Mouse (Mus musculus): Measurements from ENCODE around the gene Car12.

The Car12 gene

GRCm38 (mm10) chr9:66727333-66727732 is 13.8 kb downstream of the Car12 start:
- DNase-seq (ENCODE audit: low read depth, low spot score): no peak
- no peaks in the 10 kb centered on the region for H3K36me3 ChIP-seq (ENCODE audit: control insufficient read depth, insufficient read depth, low read length, poor library complexity, severe bottlenecking)
- no peaks in the 10 kb centered on the region for H3K27me3 ChIP-seq (ENCODE audit: control insufficient read depth, insufficient read depth, low read length, poor library complexity, severe bottlenecking)

- DNase-seq (ENCODE audit: low read depth, low spot score): no peak
- Histone ChIP-seq H3K36me3 (ENCODE audit: control insufficient read depth, insufficient read depth, low read length, poor library complexity, severe bottlenecking) (no peaks in the 10 kb centered on the region), H3K27me3 (ENCODE audit: control insufficient read depth, insufficient read depth, low read length, poor library complexity, severe bottlenecking) (no peaks in the 10 kb centered on the region)
Measured at GRCm38 (mm10) chr9:66730556-66730955, 17.1 kb downstream of the Car12 start.

GRCm38 (mm10) chr9:66731284-66731683 is 17.8 kb downstream of the Car12 start:
- DNase-seq (ENCODE audit: low read depth, low spot score): no peak
- H3K36me3 ChIP-seq (ENCODE audit: control insufficient read depth, insufficient read depth, low read length, poor library complexity, severe bottlenecking): no peaks in the 10 kb centered on the region
- H3K27me3 ChIP-seq (ENCODE audit: control insufficient read depth, insufficient read depth, low read length, poor library complexity, severe bottlenecking): no peaks in the 10 kb centered on the region

DNA sequence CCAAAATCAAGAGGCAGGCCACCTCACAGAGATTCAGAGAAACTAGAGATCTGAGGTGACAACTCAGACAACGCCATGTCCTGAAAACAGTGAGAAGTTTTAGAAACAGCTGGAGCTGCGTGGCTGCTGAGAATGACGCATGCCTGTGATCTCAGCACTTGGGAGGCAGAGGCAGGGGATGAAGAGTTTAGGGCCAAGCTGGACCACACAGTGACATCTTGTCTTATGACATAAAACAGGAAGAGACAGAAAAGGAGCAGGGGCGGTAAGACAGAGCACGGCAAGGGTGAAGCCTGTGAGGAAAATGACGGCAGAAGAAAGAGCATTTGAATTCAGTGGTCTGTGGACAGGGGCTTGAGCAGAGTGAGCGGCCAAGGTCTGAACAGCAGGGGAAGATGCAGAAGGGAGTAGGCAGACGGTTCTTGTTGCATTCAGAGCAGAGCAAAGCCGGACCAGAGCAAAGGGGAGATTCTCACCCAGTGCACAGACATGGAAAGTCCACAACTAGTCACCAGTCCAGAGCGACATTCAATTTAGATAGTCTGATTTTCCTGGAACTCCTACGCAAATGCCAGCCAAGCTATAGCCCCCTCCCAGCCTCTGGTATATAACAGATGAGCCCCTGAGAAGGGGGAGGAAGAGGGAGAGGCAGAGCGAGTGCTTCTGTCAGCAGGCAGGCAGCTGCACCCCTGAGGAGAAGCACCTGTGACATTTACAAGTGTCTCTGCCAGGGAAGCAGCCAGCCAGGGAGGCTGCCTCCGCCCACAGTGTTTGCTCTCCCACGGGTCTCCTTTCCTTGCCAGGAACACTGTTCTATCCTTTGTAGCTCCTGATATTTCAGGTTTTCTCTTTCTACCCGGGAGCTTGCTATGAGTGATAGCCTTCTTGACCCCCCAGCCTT is 19.6 kb downstream of the Car12 start:
- H3K27me3 ChIP-seq (ENCODE audit: control insufficient read depth, insufficient read depth, low read length, poor library complexity, severe bottlenecking): no peaks in the 10 kb centered on the region

GRCm38 (mm10) chr9:66734568-66734967 is 21.1 kb downstream of the Car12 start:
- DNase-seq (ENCODE audit: low read depth, low spot score): no peak
- no peaks in the 10 kb centered on the region for H3K27me3 ChIP-seq (ENCODE audit: control insufficient read depth, insufficient read depth, low read length, poor library complexity, severe bottlenecking)
- no peaks in the 10 kb centered on the region for H3K36me3 ChIP-seq (ENCODE audit: control insufficient read depth, insufficient read depth, low read length, poor library complexity, severe bottlenecking)

More for the DNA sequence above, 19.6 kb downstream of the Car12 start:
- no peak for DNase-seq (ENCODE audit: low read depth, low spot score)
- H3K36me3 ChIP-seq (ENCODE audit: control insufficient read depth, insufficient read depth, low read length, poor library complexity, severe bottlenecking): no peaks in the 10 kb centered on the region

DNA sequence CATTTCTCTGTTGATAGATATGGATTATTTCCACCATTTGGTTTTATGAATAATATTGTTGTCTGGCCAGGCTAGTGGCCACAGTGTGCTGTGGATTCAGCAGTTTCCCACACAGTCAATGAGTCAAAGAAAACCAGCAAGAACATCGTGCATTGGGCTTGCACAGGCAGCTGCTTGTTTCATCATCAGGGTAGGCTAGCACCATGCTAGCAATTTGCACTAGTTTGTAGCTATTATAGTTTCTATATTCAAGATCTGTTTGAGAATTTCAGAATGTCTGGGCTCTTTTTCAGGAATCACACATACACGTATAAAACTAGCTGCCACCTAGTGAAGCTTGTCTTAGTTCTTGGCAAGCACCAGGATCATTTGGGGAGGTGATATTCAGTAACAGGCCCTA is 21.6 kb downstream of the Car12 start:
- H3K36me3 ChIP-seq (ENCODE audit: control insufficient read depth, insufficient read depth, low read length, poor library complexity, severe bottlenecking): no peaks in the 10 kb centered on the region
- no peaks in the 10 kb centered on the region for H3K27me3 ChIP-seq (ENCODE audit: control insufficient read depth, insufficient read depth, low read length, poor library complexity, severe bottlenecking)
- no peak for DNase-seq (ENCODE audit: low read depth, low spot score)

GRCm38 (mm10) chr9:66736016-66736415 is 22.5 kb downstream of the Car12 start:
- no peaks in the 10 kb centered on the region for H3K36me3 ChIP-seq (ENCODE audit: control insufficient read depth, insufficient read depth, low read length, poor library complexity, severe bottlenecking)
- DNase-seq (ENCODE audit: low read depth, low spot score): no peak

GRCm38 (mm10) chr9:66736551-66736950 is 23.1 kb downstream of the Car12 start:
- DNase-seq (ENCODE audit: low read depth, low spot score): no peak
- no peaks in the 10 kb centered on the region for H3K36me3 ChIP-seq (ENCODE audit: control insufficient read depth, insufficient read depth, low read length, poor library complexity, severe bottlenecking)
- H3K27me3 ChIP-seq (ENCODE audit: control insufficient read depth, insufficient read depth, low read length, poor library complexity, severe bottlenecking): no peaks in the 10 kb centered on the region

More at GRCm38 (mm10) chr9:66736016-66736415, 22.5 kb downstream of the Car12 start:
- H3K27me3 ChIP-seq (ENCODE audit: control insufficient read depth, insufficient read depth, low read length, poor library complexity, severe bottlenecking): no peaks in the 10 kb centered on the region

DNA sequence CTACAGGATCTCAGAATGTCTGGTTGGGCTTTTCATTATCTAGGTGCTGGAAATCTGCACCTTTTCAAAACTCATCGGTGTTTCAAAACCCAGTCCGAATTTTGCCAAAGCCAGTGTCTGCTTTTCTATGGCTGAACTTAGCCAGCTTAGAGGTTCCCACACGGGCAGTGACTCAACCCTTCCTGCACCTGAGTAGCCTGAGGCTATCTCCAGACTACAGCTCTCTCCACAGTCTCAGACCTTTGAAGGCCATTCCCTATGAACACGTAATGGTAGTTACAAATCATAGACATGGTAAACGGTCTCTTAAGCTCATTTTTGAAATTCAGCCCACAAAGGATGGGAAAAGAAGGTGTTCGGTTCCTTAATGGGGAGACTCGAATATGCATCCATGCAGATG is 26.0 kb downstream of the Car12 start:
- Histone ChIP-seq H3K36me3 (ENCODE audit: control insufficient read depth, insufficient read depth, low read length, poor library complexity, severe bottlenecking) (no peaks in the 10 kb centered on the region), H3K27me3 (ENCODE audit: control insufficient read depth, insufficient read depth, low read length, poor library complexity, severe bottlenecking) (no peaks in the 10 kb centered on the region)
- no peak for DNase-seq (ENCODE audit: low read depth, low spot score)

- Histone ChIP-seq H3K27me3 (ENCODE audit: control insufficient read depth, insufficient read depth, low read length, poor library complexity, severe bottlenecking) (no peaks in the 10 kb centered on the region), H3K36me3 (ENCODE audit: control insufficient read depth, insufficient read depth, low read length, poor library complexity, severe bottlenecking) (no peaks in the 10 kb centered on the region)
- DNase-seq (ENCODE audit: low read depth, low spot score): no peak
Measured at GRCm38 (mm10) chr9:66744531-66744930, 31.0 kb downstream of the Car12 start.

GRCm38 (mm10) chr9:66748390-66748789 is 34.9 kb downstream of the Car12 start:
- DNase-seq (ENCODE audit: low read depth, low spot score): no peak
- Histone ChIP-seq H3K36me3 (ENCODE audit: control insufficient read depth, insufficient read depth, low read length, poor library complexity, severe bottlenecking) (no peaks in the 10 kb centered on the region), H3K27me3 (ENCODE audit: control insufficient read depth, insufficient read depth, low read length, poor library complexity, severe bottlenecking) (no peaks in the 10 kb centered on the region)

DNA sequence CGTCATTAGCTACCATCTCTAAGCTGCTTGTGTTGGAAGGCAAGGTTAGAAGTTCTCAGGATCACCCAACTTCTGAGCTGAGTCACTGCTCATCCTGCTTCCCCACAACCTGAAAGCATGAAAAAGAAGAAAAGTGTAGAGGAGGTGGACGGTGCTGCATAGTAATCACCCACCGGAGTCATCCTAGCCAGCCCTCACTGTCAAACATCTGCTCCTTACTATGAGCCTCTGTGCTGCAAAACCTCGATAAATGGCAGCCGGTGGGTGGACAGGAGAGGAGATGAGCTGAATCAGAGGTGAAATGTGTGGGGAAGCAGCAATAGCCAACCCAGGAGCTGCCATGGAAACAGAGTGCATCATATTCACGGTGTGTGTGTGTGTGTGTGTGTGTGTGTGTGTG is 39.4 kb downstream of the Car12 start:
- H3K36me3 ChIP-seq (ENCODE audit: control insufficient read depth, insufficient read depth, low read length, poor library complexity, severe bottlenecking): no peaks in the 10 kb centered on the region
- no peaks in the 10 kb centered on the region for H3K27me3 ChIP-seq (ENCODE audit: control insufficient read depth, insufficient read depth, low read length, poor library complexity, severe bottlenecking)
- DNase-seq (ENCODE audit: low read depth, low spot score): no peak

- DNase-seq (ENCODE audit: low read depth, low spot score): no peak
- H3K36me3 ChIP-seq (ENCODE audit: control insufficient read depth, insufficient read depth, low read length, poor library complexity, severe bottlenecking): no peaks in the 10 kb centered on the region
- no peaks in the 10 kb centered on the region for H3K27me3 ChIP-seq (ENCODE audit: control insufficient read depth, insufficient read depth, low read length, poor library complexity, severe bottlenecking)
Measured at GRCm38 (mm10) chr9:66760991-66761390, 47.5 kb downstream of the Car12 start.

GRCm38 (mm10) chr9:66768721-66769120 is 55.2 kb downstream of the Car12 start:
- H3K36me3 ChIP-seq (ENCODE audit: control insufficient read depth, insufficient read depth, low read length, poor library complexity, severe bottlenecking): no peaks in the 10 kb centered on the region
- H3K27me3 ChIP-seq (ENCODE audit: control insufficient read depth, insufficient read depth, low read length, poor library complexity, severe bottlenecking): no peaks in the 10 kb centered on the region
- no peak for DNase-seq (ENCODE audit: low read depth, low spot score)

GRCm38 (mm10) chr9:66769275-66769674 is 55.8 kb downstream of the Car12 start:
- no peaks in the 10 kb centered on the region for H3K27me3 ChIP-seq (ENCODE audit: control insufficient read depth, insufficient read depth, low read length, poor library complexity, severe bottlenecking)
- no peak for DNase-seq (ENCODE audit: low read depth, low spot score)
- H3K36me3 ChIP-seq (ENCODE audit: control insufficient read depth, insufficient read depth, low read length, poor library complexity, severe bottlenecking): no peaks in the 10 kb centered on the region

DNA sequence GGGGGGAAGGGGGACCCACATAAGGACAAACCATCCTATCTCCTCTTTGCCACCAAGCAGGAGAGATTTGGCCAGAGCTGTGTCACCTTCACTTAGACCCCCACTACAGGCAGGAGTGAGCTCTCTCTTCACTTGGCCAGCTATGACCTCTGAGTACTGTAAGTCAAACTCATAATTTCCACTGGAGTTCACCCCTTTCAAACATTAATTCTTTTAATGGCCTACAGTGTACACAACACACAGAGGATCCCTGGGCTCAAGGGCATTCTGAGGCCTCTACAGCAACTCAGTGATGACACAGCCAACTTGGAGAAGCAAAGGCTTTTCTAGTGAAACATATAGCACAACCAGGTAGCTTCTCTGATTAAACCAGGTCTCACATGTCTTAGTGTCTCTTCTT is 57.2 kb downstream of the Car12 start:
- Histone ChIP-seq H3K27me3 (ENCODE audit: control insufficient read depth, insufficient read depth, low read length, poor library complexity, severe bottlenecking) (no peaks in the 10 kb centered on the region), H3K36me3 (ENCODE audit: control insufficient read depth, insufficient read depth, low read length, poor library complexity, severe bottlenecking) (no peaks in the 10 kb centered on the region)
- DNase-seq (ENCODE audit: low read depth, low spot score): no peak

Measured in splenic B cell, adult 2 months (primary cell).